Mouse (Mus musculus) bone marrow macrophage, adult 2 months (primary cell): Measurements from ENCODE around the gene Rin3.

Source experiments
- CTCF ChIP-seq: IDR thresholded peaks from 2 replicates; pipeline ENCODE4 v1.5.1; 2012; ENCODE audit warnings: low read depth, mild to moderate bottlenecking, low read length, moderate library complexity
- POLR2A ChIP-seq: IDR thresholded peaks from 2 replicates; pipeline ENCODE4 v1.6.1; 2012; ENCODE audit warnings: mild to moderate bottlenecking, low read depth, low read length, borderline replicate concordance

- TF ChIP-seq CTCF (no peak), POLR2A (no peak)
Measured at GRCm38 (mm10) chr12:102290662-102291061, 7.8 kb downstream of the Rin3 start.
